Mouse (Mus musculus): ENCODE measurements around the gene Tgfbr3l.

- TF ChIP-seq HCFC1 (IDR thresholded peaks at IDR 0.05; ENCODE audit: borderline replicate concordance, insufficient read depth, low read length) (no peak), ZC3H11A (IDR thresholded peaks at IDR 0.05; ENCODE audit: borderline replicate concordance, low read depth, low read length) (no peak), ZNF384 (IDR thresholded peaks at IDR 0.05; ENCODE audit: low read depth, low read length) (no peak), CHD2 (IDR thresholded peaks at IDR 0.05; ENCODE audit: low read depth, low read length) (no peak), MAFK (IDR thresholded peaks at IDR 0.05; ENCODE audit: insufficient read depth, low read depth, low read length) (no peak)
Observed at GRCm38 (mm10) chr8:4259805-4260170, 11.8 kb downstream of the Tgfbr3l start.
